Comparison of ENCODE assay signal across 12 mouse cellular contexts in genomic region chr4:99511993-99512392, GRCm38 (mm10).
"Had no signal": no experiment of that assay in that cellular context is flagged by ENCODE, and none has a peak within 500 bp of the region (broad histone marks: within the 10 kb centered on the region; RNA-seq: fewer than 3 reads in every experiment).

No protein-coding gene starts in this region.

- H3K27ac ChIP-seq: limb, embryonic 10.5 days; liver, embryonic 15.5 days; midbrain, embryonic 12.5 days had no signal

- DNase-seq: kidney, postnatal 10 days; kidney, postnatal 4 days; lung, adult 2 months; lung, postnatal 36 days; right cerebral cortex, adult 18-20 months; right cerebral cortex, postnatal 25 days; thymus, postnatal 4 days had no signal

- H3K36me3 ChIP-seq: limb, embryonic 10.5 days; liver, embryonic 15.5 days; midbrain, embryonic 12.5 days had no signal

- ATAC-seq: lung, postnatal 0 days had no signal

- H3K27me3 ChIP-seq: liver, embryonic 15.5 days; midbrain, embryonic 12.5 days had no signal

- H3K4me1 ChIP-seq: limb, embryonic 10.5 days; liver, embryonic 15.5 days had no signal

- H3K4me2 ChIP-seq: liver, embryonic 11.5 days; liver, embryonic 15.5 days; midbrain, embryonic 12.5 days had no signal

- H3K4me3 ChIP-seq: limb, embryonic 10.5 days; liver, embryonic 15.5 days; midbrain, embryonic 12.5 days had no signal

- H3K9ac ChIP-seq: liver, embryonic 15.5 days; midbrain, embryonic 12.5 days had no signal

- H3K9me3 ChIP-seq: limb, embryonic 10.5 days; liver, embryonic 15.5 days; midbrain, embryonic 12.5 days had no signal
